Mouse (Mus musculus): ENCODE data around the gene Psmb3. TPM values are rescaled to one million over a fixed set of nuclear protein-coding genes. Genes with fewer than 3 reads are reported as not detected.
A peak's percentile ranks its signal among the peaks of the same experiment; 100 is the strongest.

Psmb3 gene
- polyA plus RNA-seq, 1 experiment from 2014 or later, result 430 TPM

DNA sequence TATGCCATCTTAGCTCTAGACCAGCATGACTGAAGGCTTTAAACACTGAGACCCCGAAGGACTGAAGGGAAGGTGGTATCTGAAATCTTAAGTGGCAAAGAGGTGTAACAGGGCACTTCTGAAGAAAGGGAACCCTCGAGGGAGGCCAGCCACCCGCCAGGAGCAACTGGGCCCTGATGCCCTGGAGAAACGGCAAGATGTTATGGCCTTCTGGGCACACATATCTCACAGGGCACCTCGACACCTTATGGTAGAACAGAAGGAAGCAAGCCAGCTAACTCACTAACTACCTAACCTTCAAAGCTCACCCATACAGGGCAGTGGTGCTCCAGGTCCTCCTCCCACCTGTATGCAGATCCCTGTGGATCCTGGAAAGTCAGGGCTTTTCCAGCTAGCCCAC lies 39.0 kb downstream of the Psmb3 start:
- ATAC-seq (ENCODE audit: low read depth), result no peak
- H3K9ac ChIP-seq (ENCODE audit: low read length), result peak overlapping the region; percentile 32; the same call in 1 of the 2 replicates
- H3K4me1 ChIP-seq (replicated peaks; ENCODE audit: control insufficient read depth, insufficient read depth, low read length), result peaks cover 15% of the 10 kb centered on the region
- no peaks in the 10 kb centered on the region for H3K9me3 ChIP-seq (ENCODE audit: control insufficient read depth, low read length)
- H3K36me3 ChIP-seq (ENCODE audit: control insufficient read depth, insufficient read depth, low read length), result peaks cover 5% of the 10 kb centered on the region; the same call in 1 of the 2 replicates
- no peak overlapping the region for H3K4me3 ChIP-seq (ENCODE audit: low read length)
- H3K4me2 ChIP-seq (ENCODE audit: low read depth, low read length), result no peak overlapping the region
- WGBS, result 89% methylated on average over 5 of the region's 5 CpGs
- no peaks in the 10 kb centered on the region for H3K27me3 ChIP-seq (ENCODE audit: control insufficient read depth, insufficient read depth, low read depth, low read length)
- no peak overlapping the region for H3K27ac ChIP-seq (ENCODE audit: low read length)

- H3K9me3 ChIP-seq (ENCODE audit: control insufficient read depth, low read length), result no peaks in the 10 kb centered on the region
- H3K27me3 ChIP-seq (ENCODE audit: control insufficient read depth, insufficient read depth, low read depth, low read length), result no peaks in the 10 kb centered on the region
- peak overlapping the region; percentile 86; the same call in 1 of the 2 replicates for H3K4me3 ChIP-seq (ENCODE audit: low read length)
- no peak overlapping the region for H3K27ac ChIP-seq (ENCODE audit: low read length)
- ATAC-seq (ENCODE audit: low read depth), result no peak
- 83% methylated on average over 9 of the region's 9 CpGs for WGBS
- H3K4me1 ChIP-seq (replicated peaks; ENCODE audit: control insufficient read depth, insufficient read depth, low read length), result peaks cover 15% of the 10 kb centered on the region
- H3K4me2 ChIP-seq (ENCODE audit: low read depth, low read length), result peak overlapping the region; percentile 80
- H3K36me3 ChIP-seq (ENCODE audit: control insufficient read depth, insufficient read depth, low read length), result peaks cover 9% of the 10 kb centered on the region
- peak overlapping the region; percentile 78 for H3K9ac ChIP-seq (ENCODE audit: low read length)
These were observed 39.4 kb downstream of the Psmb3 start for GRCm38 (mm10) chr11:97742591-97742990.

- H3K27ac ChIP-seq (ENCODE audit: low read length), result peak overlapping the region; percentile 84; the same call in 1 of the 2 replicates
- H3K4me2 ChIP-seq (ENCODE audit: low read depth, low read length), result peak overlapping the region; percentile 80
- no peaks in the 10 kb centered on the region for H3K9me3 ChIP-seq (ENCODE audit: control insufficient read depth, low read length)
- peaks cover 13% of the 10 kb centered on the region for H3K36me3 ChIP-seq (ENCODE audit: control insufficient read depth, insufficient read depth, low read length)
- peak overlapping the region; percentile 78 for H3K9ac ChIP-seq (ENCODE audit: low read length)
- no peaks in the 10 kb centered on the region for H3K27me3 ChIP-seq (ENCODE audit: control insufficient read depth, insufficient read depth, low read depth, low read length)
- peak overlapping the region; percentile 86 for H3K4me3 ChIP-seq (ENCODE audit: low read length)
- WGBS, result 10% methylated on average over 9 of the region's 9 CpGs
- no peak for ATAC-seq (ENCODE audit: low read depth)
- peaks cover 15% of the 10 kb centered on the region for H3K4me1 ChIP-seq (replicated peaks; ENCODE audit: control insufficient read depth, insufficient read depth, low read length)
These were observed 40.2 kb downstream of the Psmb3 start for GRCm38 (mm10) chr11:97743423-97743822.

- WGBS, result under 1% methylated on average over 61 of the region's 63 CpGs
- Histone ChIP-seq H3K27ac (ENCODE audit: low read length) (peak within 1 kb of the TSS; percentile 96), H3K4me2 (ENCODE audit: low read depth, low read length) (peak within 1 kb of the TSS; percentile 80), H3K36me3 (ENCODE audit: control insufficient read depth, insufficient read depth, low read length) (peaks cover 9% of the 10 kb centered on the region), H3K4me3 (ENCODE audit: low read length) (peak within 1 kb of the TSS; percentile 86), H3K9me3 (ENCODE audit: control insufficient read depth, low read length) (no peaks in the 10 kb centered on the region), H3K4me1 (replicated peaks; ENCODE audit: control insufficient read depth, insufficient read depth, low read length) (peaks cover 15% of the 10 kb centered on the region), H3K9ac (ENCODE audit: low read length) (peak within 1 kb of the TSS; percentile 95), H3K27me3 (ENCODE audit: control insufficient read depth, insufficient read depth, low read depth, low read length) (no peaks in the 10 kb centered on the region)
- peak; percentile 27 for ATAC-seq (ENCODE audit: low read depth)
These were observed 41.0 kb downstream of the Psmb3 start, which contains the start of gene Pip4k2b for GRCm38 (mm10) chr11:97744063-97744717. Pip4k2b (minus strand) TSS chr11:97744704.

DNA sequence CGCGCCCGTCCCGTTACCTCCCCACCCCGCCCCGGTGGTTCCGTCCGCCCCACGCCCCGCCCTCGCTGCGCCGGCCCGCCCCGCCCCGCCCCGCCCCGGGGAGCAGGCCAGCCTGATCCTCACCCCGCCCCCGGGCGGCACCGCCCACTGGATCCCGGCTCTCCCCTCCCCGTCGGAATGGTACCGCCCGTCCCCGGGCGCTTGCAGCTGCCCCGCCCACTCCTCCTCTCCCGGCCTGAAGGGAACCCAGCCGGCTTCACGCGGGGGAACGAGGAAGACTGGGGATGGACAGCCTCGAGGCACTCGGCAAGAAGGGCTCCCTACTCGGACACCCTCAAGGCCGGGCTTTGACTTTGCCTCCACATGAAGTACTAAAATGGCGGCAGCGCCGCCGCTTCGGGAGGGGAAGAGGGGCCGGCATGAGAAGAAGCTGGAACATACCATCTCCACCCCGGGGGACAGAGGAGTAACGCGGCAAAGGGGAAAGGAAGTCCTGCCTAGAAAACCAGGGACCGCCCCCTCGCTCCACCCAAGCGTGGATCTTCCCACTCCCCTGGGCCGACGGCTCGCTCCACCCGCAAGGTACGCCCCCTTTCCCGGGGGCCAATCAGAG lies 41.6 kb downstream of the Psmb3 start:
- Histone ChIP-seq H3K4me2 (ENCODE audit: low read depth, low read length) (peak overlapping the region; percentile 73), H3K36me3 (ENCODE audit: control insufficient read depth, insufficient read depth, low read length) (peaks cover 8% of the 10 kb centered on the region), H3K27me3 (ENCODE audit: control insufficient read depth, insufficient read depth, low read depth, low read length) (no peaks in the 10 kb centered on the region), H3K4me3 (ENCODE audit: low read length) (peak overlapping the region; percentile 86), H3K27ac (ENCODE audit: low read length) (peak overlapping the region; percentile 96), H3K9me3 (ENCODE audit: control insufficient read depth, low read length) (no peaks in the 10 kb centered on the region), H3K4me1 (replicated peaks; ENCODE audit: control insufficient read depth, insufficient read depth, low read length) (peaks cover 15% of the 10 kb centered on the region), H3K9ac (ENCODE audit: low read length) (peak overlapping the region; percentile 95)
- peak; percentile 97 for ATAC-seq (ENCODE audit: low read depth)
- under 1% methylated on average over 32 of the region's 57 CpGs for WGBS

GRCm38 (mm10) chr11:97745331-97745721 lies 42.1 kb downstream of the Psmb3 start:
- peak overlapping the region; percentile 73 for H3K4me2 ChIP-seq (ENCODE audit: low read depth, low read length)
- WGBS, result 9% methylated on average over 13 of the region's 13 CpGs
- H3K4me3 ChIP-seq (ENCODE audit: low read length), result peak overlapping the region; percentile 86
- H3K4me1 ChIP-seq (replicated peaks; ENCODE audit: control insufficient read depth, insufficient read depth, low read length), result peaks cover 15% of the 10 kb centered on the region
- ATAC-seq (ENCODE audit: low read depth), result no peak
- H3K27ac ChIP-seq (ENCODE audit: low read length), result no peak overlapping the region
- H3K9me3 ChIP-seq (ENCODE audit: control insufficient read depth, low read length), result no peaks in the 10 kb centered on the region
- H3K36me3 ChIP-seq (ENCODE audit: control insufficient read depth, insufficient read depth, low read length), result peaks cover 11% of the 10 kb centered on the region
- H3K9ac ChIP-seq (ENCODE audit: low read length), result no peak overlapping the region
- H3K27me3 ChIP-seq (ENCODE audit: control insufficient read depth, insufficient read depth, low read depth, low read length), result no peaks in the 10 kb centered on the region

DNA sequence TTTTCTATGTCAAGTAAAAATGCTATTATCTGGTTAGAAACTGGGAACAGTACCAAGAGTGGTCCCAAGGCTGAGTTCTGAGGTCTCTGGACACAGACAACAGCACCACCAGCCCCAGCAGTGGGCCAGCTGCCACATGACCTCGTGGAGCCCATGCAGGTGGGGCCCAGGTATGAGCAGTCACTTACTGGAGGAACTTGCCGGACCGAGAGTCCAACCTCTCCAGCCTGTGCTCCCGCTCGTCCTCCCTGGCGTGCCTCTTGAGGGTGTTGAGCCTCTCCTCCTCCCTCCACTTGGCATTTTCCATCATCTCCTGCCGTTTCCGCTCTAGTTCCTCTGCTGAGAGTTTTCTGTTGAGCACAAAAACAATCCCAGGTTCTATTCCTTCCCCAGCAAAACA lies 44.6 kb downstream of the Psmb3 start:
- peaks cover 27% of the 10 kb centered on the region for H3K36me3 ChIP-seq (ENCODE audit: control insufficient read depth, insufficient read depth, low read length)
- H3K4me3 ChIP-seq (ENCODE audit: low read length), result no peak overlapping the region
- 84% methylated on average over 8 of the region's 8 CpGs for WGBS

DNA sequence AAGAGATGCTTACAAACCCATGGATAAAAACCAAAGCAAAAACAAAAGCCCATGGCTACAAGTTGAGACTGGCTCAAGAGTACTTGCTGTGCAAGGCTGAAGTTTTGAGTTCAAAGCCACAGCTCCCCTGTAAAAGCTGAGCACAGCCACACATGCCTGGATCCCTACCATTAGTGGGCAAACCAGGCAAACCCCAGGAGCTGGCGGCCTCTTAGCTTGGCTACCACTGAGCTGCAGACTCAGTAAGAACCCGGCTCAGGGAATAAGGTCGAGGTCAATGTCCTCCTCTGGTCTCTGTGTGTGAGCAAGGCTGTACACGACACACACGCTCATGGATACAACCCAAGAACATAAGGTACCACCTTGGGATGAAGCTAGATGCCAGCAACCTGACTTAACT lies 45.3 kb downstream of the Psmb3 start:
- Histone ChIP-seq H3K4me2 (ENCODE audit: low read depth, low read length) (no peak overlapping the region), H3K36me3 (ENCODE audit: control insufficient read depth, insufficient read depth, low read length) (peaks cover 31% of the 10 kb centered on the region), H3K27ac (ENCODE audit: low read length) (no peak overlapping the region), H3K9me3 (ENCODE audit: control insufficient read depth, low read length) (no peaks in the 10 kb centered on the region), H3K9ac (ENCODE audit: low read length) (no peak overlapping the region), H3K4me1 (replicated peaks; ENCODE audit: control insufficient read depth, insufficient read depth, low read length) (peaks cover 1% of the 10 kb centered on the region), H3K27me3 (ENCODE audit: control insufficient read depth, insufficient read depth, low read depth, low read length) (no peaks in the 10 kb centered on the region), H3K4me3 (ENCODE audit: low read length) (no peak overlapping the region)
- no peak for ATAC-seq (ENCODE audit: low read depth)
- WGBS, result 80% methylated on average over 5 of the region's 5 CpGs

More for the DNA sequence above, 44.6 kb downstream of the Psmb3 start:
- ATAC-seq (ENCODE audit: low read depth), result no peak
- H3K27ac ChIP-seq (ENCODE audit: low read length), result no peak overlapping the region
- H3K4me1 ChIP-seq (replicated peaks; ENCODE audit: control insufficient read depth, insufficient read depth, low read length), result peaks cover 9% of the 10 kb centered on the region
- no peaks in the 10 kb centered on the region for H3K9me3 ChIP-seq (ENCODE audit: control insufficient read depth, low read length)
- no peak overlapping the region for H3K4me2 ChIP-seq (ENCODE audit: low read depth, low read length)
- no peak overlapping the region for H3K9ac ChIP-seq (ENCODE audit: low read length)
- no peaks in the 10 kb centered on the region for H3K27me3 ChIP-seq (ENCODE audit: control insufficient read depth, insufficient read depth, low read depth, low read length)

GRCm38 (mm10) chr11:97753277-97753676 lies 50.1 kb downstream of the Psmb3 start:
- WGBS, result 92% methylated on average over 8 of the region's 8 CpGs

More at GRCm38 (mm10) chr11:97753277-97753676, 50.1 kb downstream of the Psmb3 start:
- no peak overlapping the region for H3K27ac ChIP-seq (ENCODE audit: low read length)
- ATAC-seq (ENCODE audit: low read depth), result no peak
- H3K9ac ChIP-seq (ENCODE audit: low read length), result no peak overlapping the region
- H3K27me3 ChIP-seq (ENCODE audit: control insufficient read depth, insufficient read depth, low read depth, low read length), result no peaks in the 10 kb centered on the region
- H3K9me3 ChIP-seq (ENCODE audit: control insufficient read depth, low read length), result no peaks in the 10 kb centered on the region
- no peaks in the 10 kb centered on the region for H3K4me1 ChIP-seq (replicated peaks; ENCODE audit: control insufficient read depth, insufficient read depth, low read length)
- H3K4me3 ChIP-seq (ENCODE audit: low read length), result no peak overlapping the region
- no peak overlapping the region for H3K4me2 ChIP-seq (ENCODE audit: low read depth, low read length)
- H3K36me3 ChIP-seq (ENCODE audit: control insufficient read depth, insufficient read depth, low read length), result peaks cover 51% of the 10 kb centered on the region
